Mouse (Mus musculus): ENCODE results near the gene Ect2.

Gene Ect2

DNA sequence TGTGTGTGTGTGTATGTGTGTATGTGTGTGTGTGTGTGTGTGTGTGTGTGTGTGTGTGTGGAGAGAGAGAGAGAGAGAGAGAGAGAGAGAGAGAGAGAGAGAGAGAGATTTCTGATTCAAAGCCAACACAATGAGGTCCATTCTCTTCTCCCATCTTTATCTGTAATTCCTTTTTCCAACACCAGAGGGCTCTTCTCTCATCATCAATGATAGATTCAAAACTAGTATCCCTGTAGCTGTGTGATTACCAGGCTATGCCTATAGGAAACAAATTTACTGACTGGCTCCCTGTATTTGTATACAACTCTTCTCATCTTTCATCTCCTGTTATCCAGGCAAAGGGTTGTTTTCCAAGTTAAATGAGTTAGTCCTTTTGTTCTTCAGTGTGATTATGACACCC lies 86.5 kb downstream of the Ect2 start:
- DNase-seq (ENCODE audit: low spot score), result no peak

DNA sequence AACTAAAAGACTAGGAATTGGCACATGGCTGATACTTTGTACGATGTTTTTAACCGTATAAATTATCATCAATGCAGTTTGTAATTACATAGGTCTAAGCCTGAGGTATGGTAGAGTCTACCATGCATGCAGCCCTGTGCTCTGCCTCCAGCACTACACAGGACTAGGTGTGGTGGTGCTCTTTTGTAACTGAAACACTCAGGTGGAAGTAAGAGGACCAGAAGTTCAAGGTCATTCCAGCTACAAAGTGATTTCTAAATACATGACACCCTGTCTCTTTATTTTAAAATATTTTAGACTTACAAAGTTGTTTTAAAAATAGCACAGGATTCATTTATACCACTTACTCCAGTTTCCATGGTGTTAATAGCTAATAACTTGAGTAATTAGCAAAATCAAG lies 88.8 kb downstream of the Ect2 start:
- DNase-seq (ENCODE audit: low spot score), result no peak

DNA sequence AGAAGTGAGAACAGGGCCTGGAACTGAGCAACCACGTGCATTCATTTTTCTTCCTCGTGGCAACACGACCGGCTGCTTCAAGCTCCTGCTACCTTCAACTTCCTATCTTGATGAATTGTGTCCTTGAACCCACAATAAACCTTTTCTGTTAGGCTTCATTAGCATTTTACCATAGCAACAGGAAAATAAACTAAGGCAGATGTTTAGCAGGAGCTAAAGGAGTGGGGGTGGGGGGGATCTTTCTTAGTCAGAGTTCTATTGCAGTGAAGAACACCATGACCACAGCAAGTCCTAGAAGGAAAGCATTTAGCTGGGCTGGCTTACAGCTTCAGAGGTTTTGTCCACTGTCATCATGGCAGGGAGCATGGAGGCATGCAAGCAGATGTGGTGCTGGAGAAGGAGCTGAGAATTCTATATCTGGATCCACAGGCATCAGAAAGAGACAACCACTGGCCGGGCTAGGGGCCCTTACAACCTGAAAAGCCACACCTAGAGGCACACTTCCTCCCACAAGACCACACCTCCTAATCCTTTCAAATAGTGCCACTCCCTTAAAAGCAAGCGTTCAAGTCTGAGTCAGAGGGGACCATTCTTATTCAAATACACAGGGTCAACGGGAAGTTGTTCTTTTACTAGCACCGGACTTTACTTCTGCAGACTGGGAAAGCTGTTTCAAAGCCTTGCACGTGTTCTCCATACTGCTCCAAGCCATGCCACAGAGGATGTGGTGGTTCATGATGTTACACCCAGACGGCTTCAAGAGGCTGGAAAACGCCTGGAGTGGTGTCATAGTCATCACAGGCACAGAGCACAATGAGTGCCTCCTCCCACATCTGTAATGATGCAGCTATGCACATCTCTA lies 90.0 kb downstream of the Ect2 start:
- DNase-seq (ENCODE audit: low spot score), result no peak

DNA sequence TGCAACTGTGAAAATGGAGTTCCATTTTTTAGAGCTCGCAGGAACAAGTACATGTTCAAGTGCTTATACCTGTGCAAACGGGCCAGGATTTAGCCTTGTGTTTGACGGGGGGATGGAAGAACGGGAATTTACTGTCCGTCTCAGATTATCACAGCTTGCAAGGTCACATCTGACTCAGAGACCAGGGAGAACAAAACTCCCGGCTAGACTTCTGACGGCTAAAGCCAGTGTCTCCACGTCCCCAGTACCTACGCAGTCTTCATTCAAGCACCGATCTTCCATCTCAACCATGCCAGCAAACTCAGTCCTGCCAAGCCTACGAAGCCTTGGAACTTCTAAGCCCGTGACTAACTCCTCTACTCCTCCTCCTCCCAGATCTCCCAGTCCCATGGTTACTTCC lies 93.2 kb downstream of the Ect2 start:
- no peak for DNase-seq (ENCODE audit: low spot score)

DNA sequence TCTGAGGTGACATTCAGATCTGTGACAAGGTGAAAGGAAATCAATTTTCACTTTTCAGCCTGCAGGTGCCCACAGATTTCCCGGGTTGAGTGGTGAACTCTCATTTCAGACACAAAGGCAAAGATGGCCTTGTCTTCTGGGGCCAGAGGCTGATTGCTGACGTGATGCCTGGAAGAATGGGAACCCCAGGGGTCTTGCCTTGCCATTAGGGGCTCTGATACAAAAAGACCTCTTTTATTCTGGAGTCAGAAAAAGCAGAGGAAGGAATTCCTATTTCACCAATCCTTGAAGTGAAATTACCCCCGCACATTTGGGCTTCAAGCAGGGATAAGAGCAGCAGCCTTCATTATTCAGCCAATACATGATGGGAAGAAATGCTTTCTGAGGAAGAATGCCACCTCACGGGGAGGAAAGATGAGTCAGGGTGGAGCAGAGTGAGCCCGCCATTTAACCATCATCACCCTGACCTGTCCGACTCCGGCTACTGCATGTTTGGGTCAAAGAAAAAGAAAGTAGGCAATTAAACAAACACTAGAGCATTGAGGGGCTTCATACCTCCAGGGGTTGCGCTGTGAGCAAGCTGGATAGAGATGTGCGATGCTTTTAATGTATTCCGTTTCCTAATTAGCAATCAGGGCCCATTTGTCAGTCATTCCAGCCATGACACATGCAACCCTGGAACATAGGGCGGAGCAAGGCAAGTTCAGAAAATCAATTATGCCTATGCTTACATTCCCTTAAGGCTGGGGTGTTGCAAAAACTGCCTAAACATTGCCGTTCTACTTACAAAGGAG lies 94.0 kb downstream of the Ect2 start:
- DNase-seq (ENCODE audit: low spot score), result no peak

DNA sequence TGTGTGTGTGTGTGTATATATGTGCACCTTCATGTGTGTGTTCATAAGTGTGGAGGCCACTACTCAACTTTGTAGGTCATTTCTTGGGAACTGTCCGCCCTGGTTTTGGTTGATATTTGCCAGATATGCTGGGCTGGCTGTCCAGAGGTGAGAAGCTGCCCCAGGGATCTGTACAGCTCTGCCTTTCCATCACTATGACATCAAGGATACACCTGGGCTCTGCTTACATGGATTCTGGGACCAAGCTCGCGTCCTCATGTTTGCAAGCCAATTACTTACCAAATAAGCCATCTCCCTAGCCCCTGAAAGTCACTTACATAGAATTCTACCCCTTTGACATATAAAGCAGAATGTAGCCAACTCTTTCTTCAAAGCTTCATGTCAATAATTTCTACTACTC lies 98.2 kb downstream of the Ect2 start:
- DNase-seq (ENCODE audit: low spot score), result no peak

DNA sequence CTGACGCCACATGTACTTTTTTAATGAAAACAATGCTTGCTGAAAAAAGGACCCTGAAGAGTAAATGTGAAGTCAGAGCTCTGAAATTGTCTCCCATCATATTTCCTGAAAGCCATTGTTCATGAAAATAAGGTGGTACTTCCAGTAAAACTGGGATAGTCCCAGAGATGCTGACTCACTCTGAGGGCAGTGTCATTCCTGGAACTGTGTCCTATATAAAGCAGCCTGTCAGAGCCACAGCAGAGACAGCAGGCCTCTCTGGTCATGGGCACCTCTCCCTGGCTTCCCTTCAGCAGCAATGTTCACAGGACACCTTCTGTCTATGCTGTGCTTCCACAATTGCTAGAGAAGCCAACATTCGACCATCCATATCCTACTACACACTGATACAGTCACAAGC lies 98.9 kb downstream of the Ect2 start:
- no peak for DNase-seq (ENCODE audit: low spot score)
